Mouse (Mus musculus) retina, postnatal 7 days (tissue): ENCODE data around the gene Piezo1.

Experiments used
- DNase-seq: peaks from one replicate; pipeline ENCODE4 v3.0.0-alpha.2; 2012; ENCODE audit warnings: low read depth, low spot score

Piezo1 gene

GRCm38 (mm10) chr8:122571153-122571552 is 20.0 kb upstream of the Piezo1 start:
- no peak for DNase-seq

- DNase-seq: no peak
Measured at GRCm38 (mm10) chr8:122569996-122570395, 18.9 kb upstream of the Piezo1 start.

GRCm38 (mm10) chr8:122569329-122569728 is 18.2 kb upstream of the Piezo1 start:
- DNase-seq: no peak

GRCm38 (mm10) chr8:122568881-122569309 is 17.8 kb upstream of the Piezo1 start:
- no peak for DNase-seq

GRCm38 (mm10) chr8:122568109-122568504 is 17.0 kb upstream of the Piezo1 start:
- no peak for DNase-seq

- peak; percentile 91 for DNase-seq
Measured at GRCm38 (mm10) chr8:122567361-122568108, 16.4 kb upstream of the Piezo1 start, which contains the start of gene Cdt1. TSS of gene Cdt1 (plus strand) at chr8:122568015.

- DNase-seq: peak; percentile 64
Measured at GRCm38 (mm10) chr8:122566766-122567165, 15.6 kb upstream of the Piezo1 start.

GRCm38 (mm10) chr8:122564363-122565352 is 13.5 kb upstream of the Piezo1 start:
- DNase-seq: no peak

- no peak for DNase-seq
Measured at GRCm38 (mm10) chr8:122561199-122561598, 10.1 kb upstream of the Piezo1 start.

GRCm38 (mm10) chr8:122558671-122559349 is 7.7 kb upstream of the Piezo1 start:
- DNase-seq: no peak

GRCm38 (mm10) chr8:122557248-122558038 is 6.3 kb upstream of the Piezo1 start:
- DNase-seq: no peak

GRCm38 (mm10) chr8:122556030-122557009 is 5.2 kb upstream of the Piezo1 start:
- DNase-seq: no peak

- DNase-seq: no peak
Measured at GRCm38 (mm10) chr8:122554786-122555185, 3.7 kb upstream of the Piezo1 start.

GRCm38 (mm10) chr8:122550995-122551264 is 199 bp downstream of the Piezo1 start:
- peak; percentile 20 for DNase-seq

- DNase-seq: peak; percentile 17
Measured at GRCm38 (mm10) chr8:122550234-122550994, 715 bp downstream of the Piezo1 start.

GRCm38 (mm10) chr8:122548891-122549439 is 2.2 kb downstream of the Piezo1 start:
- no peak for DNase-seq

- no peak for DNase-seq
Measured at GRCm38 (mm10) chr8:122548331-122548730, 2.8 kb downstream of the Piezo1 start.

GRCm38 (mm10) chr8:122547815-122548214 is 3.3 kb downstream of the Piezo1 start:
- no peak for DNase-seq
